Mouse (Mus musculus) MEL (cell line): ENCODE measurements around the gene Mroh2b. TPM values are rescaled to one million over a fixed set of nuclear protein-coding genes. Genes with fewer than 3 reads are reported as not detected.

Source experiments
- DNase-seq: peaks from one replicate; pipeline ENCODE4 v3.0.0; 2011; ENCODE audit warnings: low read depth, low spot score
- H3K27ac ChIP-seq: 2 replicates; pipeline ENCODE4 v1.5.1; 2012; ENCODE audit warnings: low read depth, mild to moderate bottlenecking, control low read depth, low read length, moderate library complexity; ENCODE audit not compliant: control insufficient read depth
- H3K27me3 ChIP-seq, 2 experiments: fragments of 150-350 bp in 1 of 2; sonication (generic) in 1 of 2; 2 replicates each; pipeline ENCODE4 v1.6.1; 2012; ENCODE audit warnings: low read length in 2 of 2, mild to moderate bottlenecking in 2 of 2, improper control_type of control experiment in 1 of 2, moderate library complexity in 1 of 2; ENCODE audit not compliant: insufficient read depth in 2 of 2, control insufficient read depth in 1 of 2
- H3K36me3 ChIP-seq, 2 experiments: 2 replicates each; pipeline ENCODE4 v1.6.1; 2012 to 2014; ENCODE audit warnings: low read length in 2 of 2, improper control_type of control experiment in 1 of 2, inconsistent platforms in 1 of 2, mild to moderate bottlenecking in 1 of 2; ENCODE audit not compliant: insufficient read depth in 2 of 2, control insufficient read depth in 1 of 2
- H3K4me1 ChIP-seq, 2 experiments: fragments of 150-350 bp in 1 of 2; sonication (generic) in 1 of 2; 2 replicates each; pipeline ENCODE4 v1.6.1; 2012; ENCODE audit warnings: low read length in 2 of 2, improper control_type of control experiment in 1 of 2, mild to moderate bottlenecking in 1 of 2; ENCODE audit not compliant: insufficient read depth in 2 of 2, control insufficient read depth in 1 of 2
- H3K4me3 ChIP-seq, 2 experiments: fragments of 150-350 bp in 1 of 2; sonication (generic) in 1 of 2; 2 replicates each; pipeline ENCODE4 v1.5.1; 2012; ENCODE audit warnings: low read depth in 2 of 2, low read length in 2 of 2, mild to moderate bottlenecking in 2 of 2, moderate library complexity in 2 of 2, control low read depth in 1 of 2, improper control_type of control experiment in 1 of 2; ENCODE audit not compliant: control insufficient read depth in 1 of 2, insufficient read depth in 1 of 2
- H3K79me2 ChIP-seq: 2 replicates; pipeline ENCODE4 v1.6.1; 2012; ENCODE audit warnings: mild to moderate bottlenecking, low read length, moderate library complexity; ENCODE audit not compliant: control insufficient read depth, poor library complexity, insufficient read depth
- H3K9ac ChIP-seq: 2 replicates; pipeline ENCODE4 v1.6.1; 2012; ENCODE audit warnings: low read depth, mild to moderate bottlenecking, control low read depth, low read length, moderate library complexity; ENCODE audit not compliant: control insufficient read depth, poor library complexity, severe bottlenecking
- H3K9me3 ChIP-seq: fragments of 150-350 bp; sonication (generic); replicated peaks from 2 replicates; pipeline ENCODE4 v1.6.1; 2012; ENCODE audit warnings: mild to moderate bottlenecking, low read length, improper control_type of control experiment, moderate library complexity; ENCODE audit not compliant: insufficient read depth
- CHD1 ChIP-seq: IDR thresholded peaks from 2 replicates; pipeline ENCODE4 v1.6.1; 2012; ENCODE audit warnings: low read depth, mild to moderate bottlenecking, inconsistent platforms, low read length, improper control_type of control experiment
- E2F4 ChIP-seq: IDR thresholded peaks from 2 replicates; pipeline ENCODE4 v1.6.1; 2011; ENCODE audit warnings: low read depth, low read length, improper control_type of control experiment, borderline replicate concordance
- ELF1 ChIP-seq: IDR thresholded peaks from 2 replicates; pipeline ENCODE4 v1.6.1; 2014; ENCODE audit warnings: low read depth, mild to moderate bottlenecking, inconsistent platforms, low read length, improper control_type of control experiment, moderate library complexity
- EP300 ChIP-seq, 2 experiments: IDR thresholded peaks; 2 replicates each; pipeline ENCODE4 v1.6.1; 2011; ENCODE audit warnings: improper control_type of control experiment in 2 of 2, low read length in 2 of 2, low read depth in 1 of 2, mild to moderate bottlenecking in 1 of 2
- GABPA ChIP-seq: IDR thresholded peaks from 2 replicates; pipeline ENCODE4 v1.6.1; 2012; ENCODE audit warnings: low read depth, mild to moderate bottlenecking, inconsistent platforms, low read length, improper control_type of control experiment, moderate library complexity
- GATA1 ChIP-seq: IDR thresholded peaks from 2 replicates; pipeline ENCODE4 v1.6.1; 2011; ENCODE audit warnings: low read depth, low read length, improper control_type of control experiment
- HCFC1 ChIP-seq: IDR thresholded peaks from 2 replicates; pipeline ENCODE4 v1.6.1; 2012; ENCODE audit warnings: low read depth, mild to moderate bottlenecking, inconsistent platforms, low read length, improper control_type of control experiment, moderate library complexity
- JUND ChIP-seq: IDR thresholded peaks from 2 replicates; pipeline ENCODE4 v1.6.1; 2011; ENCODE audit warnings: low read depth, mild to moderate bottlenecking, improper control_type of control experiment, low read length
- MAX ChIP-seq: IDR thresholded peaks from 2 replicates; pipeline ENCODE4 v1.6.1; 2011; ENCODE audit warnings: low read length, improper control_type of control experiment
- MAZ ChIP-seq: IDR thresholded peaks from 2 replicates; pipeline ENCODE4 v1.6.1; 2012; ENCODE audit warnings: low read depth, mild to moderate bottlenecking, inconsistent platforms, low read length, improper control_type of control experiment
- MEF2A ChIP-seq: IDR thresholded peaks from 2 replicates; pipeline ENCODE4 v1.6.1; 2014; ENCODE audit warnings: low read depth, mild to moderate bottlenecking, inconsistent platforms, low read length, improper control_type of control experiment; ENCODE audit not compliant: poor library complexity, insufficient replicate concordance, severe bottlenecking; ENCODE audit errors: extremely low read depth
- MYC ChIP-seq: IDR thresholded peaks from 2 replicates; pipeline ENCODE4 v1.6.1; 2011; ENCODE audit warnings: low read depth, mild to moderate bottlenecking, low read length, improper control_type of control experiment, moderate library complexity
- NELFE ChIP-seq: IDR thresholded peaks from 2 replicates; pipeline ENCODE4 v1.6.1; 2011; ENCODE audit warnings: low read depth, low read length, improper control_type of control experiment
- POLR2A ChIP-seq, 2 experiments: IDR thresholded peaks; 2 replicates each; pipeline ENCODE4 v1.6.1; 2011 to 2012; ENCODE audit warnings: low read length in 2 of 2, mild to moderate bottlenecking in 2 of 2, control low read depth in 1 of 2, improper control_type of control experiment in 1 of 2, low read depth in 1 of 2, moderate library complexity in 1 of 2; ENCODE audit not compliant: control insufficient read depth in 1 of 2, insufficient read depth in 1 of 2, poor library complexity in 1 of 2
- POLR2AphosphoS5 ChIP-seq: IDR thresholded peaks from 2 replicates; pipeline ENCODE4 v1.6.1; 2012; ENCODE audit warnings: low read depth, borderline replicate concordance, mild to moderate bottlenecking, inconsistent platforms, low read length, moderate library complexity, mixed read lengths
- SMC3 ChIP-seq: IDR thresholded peaks from 2 replicates; pipeline ENCODE4 v1.6.1; 2011; ENCODE audit warnings: low read depth, low read length, improper control_type of control experiment
- TAL1 ChIP-seq: IDR thresholded peaks from 2 replicates; pipeline ENCODE4 v1.6.1; 2012; ENCODE audit warnings: mild to moderate bottlenecking, inconsistent platforms, low read length, moderate library complexity, mixed read lengths
- TBP ChIP-seq: IDR thresholded peaks from 2 replicates; pipeline ENCODE4 v1.8.0; 2011; ENCODE audit warnings: low read depth, low read length, improper control_type of control experiment
- USF2 ChIP-seq, 2 experiments: IDR thresholded peaks; 2 replicates each; pipeline ENCODE4 v1.6.1; 2011 to 2012; ENCODE audit warnings: improper control_type of control experiment in 2 of 2, low read length in 2 of 2, borderline replicate concordance in 1 of 2, inconsistent platforms in 1 of 2, low read depth in 1 of 2, mild to moderate bottlenecking in 1 of 2; ENCODE audit not compliant: insufficient read depth in 1 of 2
- ZMIZ1 ChIP-seq: IDR thresholded peaks from 2 replicates; pipeline ENCODE4 v1.6.1; 2012; ENCODE audit warnings: low read depth, mild to moderate bottlenecking, inconsistent platforms, low read length, improper control_type of control experiment, moderate library complexity
- polyA plus RNA-seq, 2 experiments: library from polyadenylated mRNA; stranded (reverse) in 1 of 2; unstranded in 1 of 2; fragments of >175 nt in 1 of 2; fragments of >200 nt in 1 of 2; gene quantifications; 2 replicates each; pipeline versions ENCODE4 v1.2.1 to v1.2.4; 2012; ENCODE audit warnings: low replicate concordance in 2 of 2, low read depth in 1 of 2; ENCODE audit not compliant: insufficient read length in 2 of 2, insufficient read depth in 1 of 2, missing spikeins in 1 of 2
- total RNA-seq: library from RNA; depleted of rRNA; stranded (reverse); fragments of 300-350 nt; gene quantifications from 2 replicates; pipeline ENCODE4 v1.2.3, GENCODE M21; 2012

The Mroh2b gene
- total and polyA plus RNA-seq, 3 experiments, result not detected

- H3K79me2 ChIP-seq, result no peaks in the 10 kb centered on the region
- TF ChIP-seq TAL1, result no peak
- H3K4me1 ChIP-seq, result no peaks in the 10 kb centered on the region
- no peak overlapping the region for H3K4me3 ChIP-seq
- no peaks in the 10 kb centered on the region for H3K27me3 ChIP-seq
- H3K27ac ChIP-seq, result no peak overlapping the region
- DNase-seq, result no peak
- H3K36me3 ChIP-seq, result no peaks in the 10 kb centered on the region
- H3K9ac ChIP-seq, result no peak overlapping the region
- no peaks in the 10 kb centered on the region for H3K9me3 ChIP-seq
These were observed 3.6 kb upstream of the Mroh2b start for GRCm38 (mm10) chr15:4894962-4895361.

GRCm38 (mm10) chr15:4934731-4935130 lies 36.2 kb downstream of the Mroh2b start:
- Histone ChIP-seq H3K27ac (no peak overlapping the region), H3K9ac (no peak overlapping the region), H3K79me2 (no peaks in the 10 kb centered on the region), H3K4me1 (no peaks in the 10 kb centered on the region), H3K9me3 (no peaks in the 10 kb centered on the region), H3K36me3 (no peaks in the 10 kb centered on the region), H3K4me3 (no peak overlapping the region), H3K27me3 (no peaks in the 10 kb centered on the region)
- TF ChIP-seq NELFE (no peak), GABPA (no peak), TBP (no peak), JUND (no peak), POLR2AphosphoS5 (no peak), MEF2A (no peak), MAX (no peak), GATA1 (no peak), POLR2A (IDR thresholded peaks at IDR 0.05; ENCODE audit: control insufficient read depth in 1 of 2, insufficient read depth in 1 of 2, low read depth in 1 of 2, low read length in 2 of 2, poor library complexity in 1 of 2) (no peak), ELF1 (no peak), SMC3 (no peak), HCFC1 (no peak), EP300 (IDR thresholded peaks at IDR 0.05; ENCODE audit: low read depth in 1 of 2, low read length in 2 of 2) (no peak), USF2 (IDR thresholded peaks at IDR 0.05; ENCODE audit: borderline replicate concordance in 1 of 2, insufficient read depth in 1 of 2, low read depth in 1 of 2, low read length in 2 of 2) (no peak), CHD1 (no peak), MAZ (no peak), ZMIZ1 (no peak), E2F4 (no peak), MYC (no peak)
- no peak for DNase-seq
